Mouse (Mus musculus) midbrain, postnatal 0 days (tissue): ENCODE data around the gene Gdnf. TPM values are rescaled to one million over a fixed set of nuclear protein-coding genes. Genes with fewer than 3 reads are reported as not detected.

Source experiments
- ATAC-seq: fragments of 200-750 bp; cut with Nextera tagmentation; 2 replicates; pipeline ENCODE4 v1.8.0; 2017; ENCODE audit warnings: moderate number of reproducible peaks, mild to moderate bottlenecking, moderate TSS enrichment, moderate library complexity; ENCODE audit not compliant: low FRiP score
- DNase-seq: peaks from one replicate; pipeline ENCODE4 v3.0.0-alpha.2; 2015; ENCODE audit warnings: low spot score
- H3K27ac ChIP-seq: fragments of 300-500 bp; sonication (generic); 2 replicates; pipeline ENCODE4 v1.5.1; 2014; ENCODE audit warnings: low read depth, mild to moderate bottlenecking, low read length, mixed read lengths
- H3K27me3 ChIP-seq: fragments of 300-500 bp; sonication (generic); 2 replicates; pipeline ENCODE4 v1.6.1; 2014; ENCODE audit warnings: low read length, control low read depth, mixed read lengths; ENCODE audit not compliant: insufficient read depth
- H3K36me3 ChIP-seq: fragments of 300-500 bp; sonication (generic); 2 replicates; pipeline ENCODE4 v1.6.1; 2014; ENCODE audit warnings: low read length, control low read depth, mixed read lengths; ENCODE audit not compliant: insufficient read depth
- H3K4me1 ChIP-seq: fragments of 300-500 bp; sonication (generic); 2 replicates; pipeline ENCODE4 v1.6.1; 2014; ENCODE audit warnings: mild to moderate bottlenecking, control low read depth, antibody characterized with exemption, low read length, mixed read lengths; ENCODE audit not compliant: insufficient read depth
- H3K4me2 ChIP-seq: fragments of 300-500 bp; sonication (generic); 2 replicates; pipeline ENCODE4 v1.6.1; 2014; ENCODE audit warnings: low read depth, mild to moderate bottlenecking, low read length, mixed read lengths; ENCODE audit not compliant: poor library complexity, severe bottlenecking
- H3K4me3 ChIP-seq: fragments of 300-500 bp; sonication (generic); 2 replicates; pipeline ENCODE4 v1.5.1; 2014; ENCODE audit warnings: low read depth, mild to moderate bottlenecking, low read length, moderate library complexity
- H3K9ac ChIP-seq: fragments of 300-500 bp; sonication (generic); replicated peaks from 2 replicates; pipeline ENCODE4 v1.6.1; 2014; ENCODE audit warnings: mild to moderate bottlenecking, low read length, moderate library complexity, mixed read lengths; ENCODE audit not compliant: poor library complexity, severe bottlenecking
- H3K9me3 ChIP-seq: fragments of 300-500 bp; sonication (generic); 2 replicates; pipeline ENCODE4 v1.6.1; 2016; ENCODE audit warnings: low read length, control low read depth
- CTCF ChIP-seq: IDR thresholded peaks from 2 replicates; pipeline ENCODE4 v1.5.1; 2016; ENCODE audit warnings: antibody characterized with exemption, mild to moderate bottlenecking
- WGBS: fragments of 180-500 bp; shearing (Covaris S2); extraction: QIAGEN DNeasy Blood & Tissue Kit; methylation state at CpG from one replicate; pipeline ENCODE4 v1.1.7; 2014; 5-methylcytosine and 5-hydroxymethylcytosine counted together
- polyA plus RNA-seq: library from polyadenylated mRNA; unstranded; fragments of >200 nt; fragmentation: Nextera tagmentation; extraction: Ambion mirVana; gene quantifications from 2 replicates; pipeline ENCODE4 v1.2.1, GENCODE M21; 2015
- total RNA-seq: library from RNA; depleted of rRNA; stranded (reverse); fragments of >200 nt; gene quantifications from 2 replicates; pipeline ENCODE4 v1.2.3, GENCODE M21; 2014; rRNA removed

Gene Gdnf
- 0.19 and 0.71 TPM in 2 replicates for total RNA-seq
- polyA plus RNA-seq = 0.06 and 0.17 TPM in 2 replicates

- TF ChIP-seq CTCF = no peak
- Histone ChIP-seq H3K27me3 (peaks cover 58% of the 10 kb centered on the region), H3K27ac (no peak within 1 kb of the TSS), H3K36me3 (no peaks in the 10 kb centered on the region), H3K4me1 (peaks cover 16% of the 10 kb centered on the region), H3K4me2 (peak within 1 kb of the TSS; percentile 99), H3K9me3 (no peaks in the 10 kb centered on the region), H3K9ac (peak within 1 kb of the TSS; percentile 51), H3K4me3 (peak within 1 kb of the TSS; percentile 57)
- DNase-seq (no peak), ATAC-seq (peak; percentile 33; the same call in 1 of the 2 replicates)
- WGBS = under 1% methylated on average over 70 of the region's 73 CpGs
These were observed at the start of gene Gdnf for GRCm38 (mm10) chr15:7810556-7811252. Gdnf (plus strand) TSS chr15:7810846.

- 89% methylated on average over 7 of the region's 7 CpGs for WGBS
- ATAC-seq = no peak
- no peak for TF ChIP-seq CTCF
These were observed 43.5 kb upstream of the Gdnf start for GRCm38 (mm10) chr15:7767166-7767565.

GRCm38 (mm10) chr15:7772983-7773382 is 37.7 kb upstream of the Gdnf start:
- no peaks in the 10 kb centered on the region for H3K4me1 ChIP-seq
- ATAC-seq = no peak
- WGBS = 84% methylated on average over 8 of the region's 8 CpGs

More at GRCm38 (mm10) chr15:7767166-7767565, 43.5 kb upstream of the Gdnf start:
- Histone ChIP-seq H3K4me3 (no peak overlapping the region), H3K4me2 (no peak overlapping the region), H3K9me3 (no peaks in the 10 kb centered on the region), H3K27ac (no peak overlapping the region), H3K9ac (no peak overlapping the region), H3K4me1 (no peaks in the 10 kb centered on the region), H3K36me3 (no peaks in the 10 kb centered on the region), H3K27me3 (no peaks in the 10 kb centered on the region)
- DNase-seq = no peak

GRCm38 (mm10) chr15:7781517-7781916 is 29.1 kb upstream of the Gdnf start:
- H3K9me3 ChIP-seq = no peaks in the 10 kb centered on the region
- H3K4me2 ChIP-seq = no peak overlapping the region
- H3K4me1 ChIP-seq = no peaks in the 10 kb centered on the region
- WGBS = 95% methylated on average over 5 of the region's 5 CpGs
- no peak overlapping the region for H3K9ac ChIP-seq
- DNase-seq = no peak
- no peak overlapping the region for H3K27ac ChIP-seq
- no peaks in the 10 kb centered on the region for H3K36me3 ChIP-seq
- no peak overlapping the region for H3K4me3 ChIP-seq
- no peak for TF ChIP-seq CTCF
- no peaks in the 10 kb centered on the region for H3K27me3 ChIP-seq
- no peak for ATAC-seq

More at GRCm38 (mm10) chr15:7772983-7773382, 37.7 kb upstream of the Gdnf start:
- TF ChIP-seq CTCF = no peak
- Histone ChIP-seq H3K9ac (no peak overlapping the region), H3K4me3 (no peak overlapping the region), H3K27me3 (no peaks in the 10 kb centered on the region), H3K36me3 (no peaks in the 10 kb centered on the region), H3K27ac (no peak overlapping the region), H3K9me3 (no peaks in the 10 kb centered on the region), H3K4me2 (no peak overlapping the region)
- DNase-seq = no peak

GRCm38 (mm10) chr15:7809841-7810391 is 730 bp upstream of the Gdnf start:
- peak overlapping the region; percentile 57 for H3K4me3 ChIP-seq
- no peak overlapping the region for H3K9ac ChIP-seq
- peak; percentile 34 for TF ChIP-seq CTCF
- no peaks in the 10 kb centered on the region for H3K36me3 ChIP-seq
- no peaks in the 10 kb centered on the region for H3K9me3 ChIP-seq
- no peak for ATAC-seq
- no peak overlapping the region for H3K27ac ChIP-seq
- peaks cover 10% of the 10 kb centered on the region for H3K4me1 ChIP-seq
- 1% methylated on average over 29 of the region's 32 CpGs for WGBS
- peak overlapping the region; percentile 99 for H3K4me2 ChIP-seq
- DNase-seq = peak; percentile 40
- H3K27me3 ChIP-seq = peaks cover 50% of the 10 kb centered on the region

GRCm38 (mm10) chr15:7811253-7811625 is 593 bp downstream of the Gdnf start:
- WGBS = 3% methylated on average over 11 of the region's 11 CpGs
- Histone ChIP-seq H3K9me3 (no peaks in the 10 kb centered on the region), H3K36me3 (no peaks in the 10 kb centered on the region), H3K4me1 (peaks cover 17% of the 10 kb centered on the region), H3K27me3 (peaks cover 63% of the 10 kb centered on the region), H3K4me2 (peak overlapping the region; percentile 99), H3K9ac (no peak overlapping the region), H3K27ac (no peak overlapping the region), H3K4me3 (peak overlapping the region; percentile 57)
- ATAC-seq (no peak), DNase-seq (no peak)
- no peak for TF ChIP-seq CTCF
